Mouse (Mus musculus) spleen, postnatal 10 days (tissue): Measurements from ENCODE around the gene Setd4.
A peak's percentile ranks its signal among the peaks of the same experiment; 100 is the strongest.

ENCODE experiments used
- DNase-seq, 2 experiments: peaks; one replicate each; pipeline ENCODE4 v3.0.0; 2021 to 2022; ENCODE audit warnings: low spot score in 2 of 2

The Setd4 gene

GRCm38 (mm10) chr16:93546354-93546965 lies 57.4 kb downstream of the Setd4 start:
- DNase-seq, result no peak

- DNase-seq, result no peak
These were observed 58.9 kb downstream of the Setd4 start for GRCm38 (mm10) chr16:93544931-93545330.

- DNase-seq, result peak; percentile 19 to 36
These were observed 60.2 kb downstream of the Setd4 start for GRCm38 (mm10) chr16:93543704-93544103.

GRCm38 (mm10) chr16:93539891-93540290 lies 64.0 kb downstream of the Setd4 start:
- no peak for DNase-seq

- no peak for DNase-seq
These were observed 68.6 kb downstream of the Setd4 start for GRCm38 (mm10) chr16:93535151-93535853.
